Mouse (Mus musculus): ENCODE data around the gene Med15. TPM values are rescaled to one million over a fixed set of nuclear protein-coding genes. Genes with fewer than 3 reads are reported as not detected.
A peak's percentile ranks its signal among the peaks of the same experiment; 100 is the strongest.
"Not testable (repeated sequence)": the region's sequence is repeated elsewhere in the genome, so short reads cannot be mapped to it uniquely, and the experiment has no call there.

The Med15 gene
- polyA plus RNA-seq, 1 experiment from 2014 or later, result 47.9 TPM

DNA sequence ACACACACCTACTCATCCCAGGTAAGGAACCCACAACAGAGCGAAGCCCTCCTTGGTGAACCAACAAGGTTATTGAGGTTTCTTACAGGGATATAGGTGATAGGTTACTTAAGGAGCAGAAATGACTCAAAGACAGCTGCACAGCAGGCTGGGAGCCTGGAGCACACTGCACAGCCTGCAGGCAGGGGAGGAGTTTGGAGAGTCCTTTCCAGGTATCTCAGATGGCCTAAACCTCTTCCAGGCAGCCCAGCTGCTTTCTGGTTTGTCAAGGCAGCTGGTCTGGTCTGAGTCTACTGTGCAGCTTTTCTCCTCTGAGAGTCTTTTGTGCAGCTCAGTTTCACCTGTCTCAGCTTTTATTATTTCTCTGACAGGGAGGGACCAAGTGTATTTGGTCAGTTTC is 25.1 kb upstream of the Med15 start:
- Histone ChIP-seq H3K27ac (no peak overlapping the region), H3K4me1 (peaks cover 32% of the 10 kb centered on the region), H3K36me3 (no peaks in the 10 kb centered on the region; the same call in 1 of the 2 replicates), H3K9ac (no peak overlapping the region), H3K4me2 (no peak overlapping the region), H3K27me3 (no peaks in the 10 kb centered on the region), H3K4me3 (replicated peaks) (no peak overlapping the region), H3K9me3 (replicated peaks) (no peaks in the 10 kb centered on the region)
- no peak for ATAC-seq (replicated peaks; ENCODE audit: low FRiP score)
- WGBS, result 97% methylated on average over 1 of the region's 1 CpGs

GRCm38 (mm10) chr16:17753686-17754085 is 21.0 kb upstream of the Med15 start:
- ATAC-seq (replicated peaks; ENCODE audit: low FRiP score), result no peak
- no peak overlapping the region for H3K4me3 ChIP-seq (replicated peaks)
- no peaks in the 10 kb centered on the region for H3K27me3 ChIP-seq
- H3K4me1 ChIP-seq, result peaks cover 2% of the 10 kb centered on the region; the same call in 1 of the 2 replicates
- no peaks in the 10 kb centered on the region for H3K9me3 ChIP-seq (replicated peaks)
- H3K36me3 ChIP-seq, result no peaks in the 10 kb centered on the region
- 61% methylated on average over 1 of the region's 1 CpGs for WGBS
- H3K4me2 ChIP-seq, result no peak overlapping the region
- H3K27ac ChIP-seq, result no peak overlapping the region
- H3K9ac ChIP-seq, result no peak overlapping the region

DNA sequence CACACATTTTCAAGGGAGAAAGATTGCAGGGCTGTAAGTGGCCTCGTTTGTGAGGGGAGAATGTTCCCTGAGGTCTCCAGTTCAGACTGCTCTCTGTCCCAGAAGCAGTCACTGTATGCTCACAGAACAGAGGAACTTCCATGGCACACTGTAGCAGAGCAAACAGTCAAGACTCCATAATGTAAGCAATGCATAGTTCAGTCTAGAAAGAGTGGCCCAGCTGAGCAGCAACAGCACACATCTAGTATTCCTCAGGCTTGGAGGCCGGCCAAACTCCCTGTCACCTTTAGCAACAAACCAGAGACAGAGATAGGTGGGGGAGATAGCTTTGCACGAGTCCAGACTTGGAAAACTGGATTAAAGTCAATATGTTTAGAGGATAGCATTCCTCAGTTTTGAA is 20.3 kb upstream of the Med15 start:
- ATAC-seq (replicated peaks; ENCODE audit: low FRiP score), result no peak
- Histone ChIP-seq H3K27ac (no peak overlapping the region), H3K9ac (no peak overlapping the region), H3K4me1 (no peaks in the 10 kb centered on the region), H3K36me3 (no peaks in the 10 kb centered on the region), H3K4me2 (no peak overlapping the region), H3K27me3 (no peaks in the 10 kb centered on the region), H3K9me3 (replicated peaks) (no peaks in the 10 kb centered on the region), H3K4me3 (replicated peaks) (no peak overlapping the region)
- 27% methylated on average over 3 of the region's 3 CpGs for WGBS

DNA sequence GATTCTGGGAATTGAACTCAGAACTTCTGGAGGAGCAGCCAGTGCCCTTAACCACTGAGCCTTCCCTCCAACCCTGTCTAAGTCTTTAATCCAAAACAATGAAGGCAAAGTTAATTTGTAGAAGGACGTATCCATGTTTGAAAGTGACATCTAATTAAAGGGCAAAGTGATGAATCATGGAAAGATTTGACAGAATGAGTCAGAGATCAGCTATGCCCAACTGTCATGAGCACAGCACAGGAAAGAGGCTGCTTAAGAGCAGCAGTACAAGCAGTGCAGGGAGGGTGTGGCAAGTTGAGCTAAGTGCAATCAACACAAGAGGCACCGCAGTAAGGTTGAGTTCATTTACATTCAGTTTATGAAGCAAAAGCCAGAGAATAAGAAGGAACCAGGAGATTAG is 12.4 kb upstream of the Med15 start:
- Histone ChIP-seq H3K36me3 (no peaks in the 10 kb centered on the region), H3K9ac (no peak overlapping the region), H3K27ac (no peak overlapping the region), H3K4me3 (replicated peaks) (no peak overlapping the region), H3K4me1 (0 out of 2 replicates have a peak, but pooled peaks cover 3% of the 10 kb centered on the region), H3K4me2 (no peak overlapping the region), H3K27me3 (no peaks in the 10 kb centered on the region), H3K9me3 (replicated peaks) (no peaks in the 10 kb centered on the region; the same call in 1 of the 2 replicates)
- no peak for ATAC-seq (replicated peaks; ENCODE audit: low FRiP score)
- WGBS, result 78% methylated on average over 2 of the region's 2 CpGs

GRCm38 (mm10) chr16:17744536-17744935 is 11.8 kb upstream of the Med15 start:
- 12% methylated on average over 1 of the region's 1 CpGs for WGBS

DNA sequence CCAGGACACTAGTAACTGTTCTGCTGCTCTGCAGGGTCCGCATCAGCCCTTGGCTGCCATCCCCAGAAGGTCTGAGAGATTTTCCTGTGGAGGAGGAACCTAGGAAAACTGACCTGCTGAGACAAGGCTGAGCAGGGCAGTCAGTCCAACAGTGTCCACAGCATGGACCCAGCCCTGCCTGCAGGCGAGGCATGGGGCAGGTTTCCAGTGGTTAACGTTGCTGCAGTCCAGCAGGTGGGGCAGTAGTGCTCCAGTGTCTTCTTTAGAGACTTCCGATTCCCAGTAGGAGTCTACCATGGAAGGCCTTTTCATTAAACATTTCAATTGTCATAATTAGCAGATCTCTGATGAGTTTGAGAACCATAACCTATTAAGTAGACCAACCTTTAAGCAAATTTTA is 10.6 kb upstream of the Med15 start:
- Histone ChIP-seq H3K27ac (0 out of 2 replicates have a peak overlapping the region, but pooled peaks have one; percentile 5), H3K9ac (no peak overlapping the region), H3K4me2 (no peak overlapping the region), H3K4me1 (0 out of 2 replicates have a peak, but pooled peaks cover 3% of the 10 kb centered on the region), H3K9me3 (replicated peaks) (no peaks in the 10 kb centered on the region; the same call in 1 of the 2 replicates), H3K27me3 (no peaks in the 10 kb centered on the region), H3K36me3 (no peaks in the 10 kb centered on the region), H3K4me3 (replicated peaks) (no peak overlapping the region)
- no peak for ATAC-seq (replicated peaks; ENCODE audit: low FRiP score)
- 48% methylated on average over 4 of the region's 4 CpGs for WGBS

More at GRCm38 (mm10) chr16:17744536-17744935, 11.8 kb upstream of the Med15 start:
- no peak overlapping the region for H3K4me2 ChIP-seq
- no peaks in the 10 kb centered on the region for H3K36me3 ChIP-seq
- H3K27ac ChIP-seq, result no peak overlapping the region
- no peak overlapping the region for H3K4me3 ChIP-seq (replicated peaks)
- H3K9ac ChIP-seq, result no peak overlapping the region
- H3K27me3 ChIP-seq, result no peaks in the 10 kb centered on the region
- no peak for ATAC-seq (replicated peaks; ENCODE audit: low FRiP score)
- no peaks in the 10 kb centered on the region; the same call in 1 of the 2 replicates for H3K9me3 ChIP-seq (replicated peaks)
- 0 out of 2 replicates have a peak, but pooled peaks cover 3% of the 10 kb centered on the region for H3K4me1 ChIP-seq

GRCm38 (mm10) chr16:17742810-17743209 is 10.1 kb upstream of the Med15 start:
- Histone ChIP-seq H3K9me3 (replicated peaks) (no peaks in the 10 kb centered on the region; the same call in 1 of the 2 replicates), H3K27me3 (no peaks in the 10 kb centered on the region), H3K4me1 (0 out of 2 replicates have a peak, but pooled peaks cover 3% of the 10 kb centered on the region), H3K27ac (0 out of 2 replicates have a peak overlapping the region, but pooled peaks have one; percentile 5), H3K4me2 (no peak overlapping the region), H3K4me3 (replicated peaks) (no peak overlapping the region), H3K36me3 (no peaks in the 10 kb centered on the region), H3K9ac (no peak overlapping the region)
- ATAC-seq (replicated peaks; ENCODE audit: low FRiP score), result no peak
- 85% methylated on average over 1 of the region's 1 CpGs for WGBS

GRCm38 (mm10) chr16:17740080-17740479 is 7.4 kb upstream of the Med15 start:
- no peak overlapping the region for H3K4me3 ChIP-seq (replicated peaks)
- no peaks in the 10 kb centered on the region for H3K9me3 ChIP-seq (replicated peaks)
- WGBS, result 82% methylated on average over 4 of the region's 4 CpGs
- no peak for ATAC-seq (replicated peaks; ENCODE audit: low FRiP score)
- no peak overlapping the region for H3K9ac ChIP-seq
- H3K36me3 ChIP-seq, result no peaks in the 10 kb centered on the region
- no peak overlapping the region for H3K27ac ChIP-seq
- H3K27me3 ChIP-seq, result no peaks in the 10 kb centered on the region
- H3K4me2 ChIP-seq, result no peak overlapping the region
- 0 out of 2 replicates have a peak, but pooled peaks cover 3% of the 10 kb centered on the region for H3K4me1 ChIP-seq

GRCm38 (mm10) chr16:17736156-17736555 is 3.5 kb upstream of the Med15 start:
- no peak for ATAC-seq (replicated peaks; ENCODE audit: low FRiP score)
- Histone ChIP-seq H3K9ac (no peak overlapping the region), H3K36me3 (no peaks in the 10 kb centered on the region), H3K4me1 (no peaks in the 10 kb centered on the region), H3K27me3 (no peaks in the 10 kb centered on the region), H3K9me3 (replicated peaks) (no peaks in the 10 kb centered on the region), H3K27ac (no peak overlapping the region), H3K4me2 (no peak overlapping the region), H3K4me3 (replicated peaks) (no peak overlapping the region)
- WGBS, result 47% methylated on average over 4 of the region's 4 CpGs

DNA sequence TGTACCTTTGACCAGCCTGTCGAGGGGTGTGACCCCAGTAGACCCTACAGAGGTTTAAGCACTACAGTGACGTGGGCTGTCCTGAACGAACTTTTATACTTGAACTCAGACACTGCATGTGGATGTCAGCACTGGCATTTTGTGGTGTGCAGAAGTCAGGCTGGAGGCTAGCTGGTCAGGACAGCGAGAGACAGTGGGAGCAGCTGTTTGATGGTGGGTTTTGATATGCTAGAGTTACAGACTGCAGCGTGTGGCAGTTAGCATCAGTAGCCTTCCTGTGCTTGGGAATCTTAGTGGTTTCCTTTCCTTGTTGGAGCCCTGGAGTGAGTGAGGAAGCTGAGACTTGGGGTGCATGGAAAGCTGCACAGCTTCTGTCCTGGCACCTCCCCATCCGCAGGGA is 2.2 kb upstream of the Med15 start:
- H3K9ac ChIP-seq; H3K4me1 ChIP-seq; H3K4me3 ChIP-seq (replicated peaks); H3K9me3 ChIP-seq (replicated peaks); ATAC-seq (replicated peaks; ENCODE audit: low FRiP score); H3K36me3 ChIP-seq; H3K27me3 ChIP-seq; H3K4me2 ChIP-seq; H3K27ac ChIP-seq: not testable (repeated sequence)
- WGBS, result 78% methylated on average over 6 of the region's 6 CpGs

DNA sequence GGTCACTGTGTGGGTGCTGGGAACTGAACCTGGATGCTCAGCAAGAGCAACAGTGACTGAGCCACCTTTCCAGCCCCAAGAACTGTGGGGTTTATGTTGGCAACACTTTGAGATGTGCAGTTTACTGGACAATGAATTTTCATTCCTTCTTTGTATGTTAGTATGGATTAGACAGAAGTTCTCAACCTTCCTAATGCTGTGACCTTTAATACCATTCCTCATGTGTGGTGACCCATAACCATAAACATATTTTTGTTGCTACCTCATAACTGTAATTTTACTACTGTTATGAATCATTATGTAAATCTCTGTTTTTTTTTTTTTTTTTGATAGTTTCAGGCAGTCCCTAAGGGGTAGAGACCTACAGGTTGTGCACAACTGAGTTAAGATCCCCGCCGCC is 955 bp upstream of the Med15 start:
- Histone ChIP-seq H3K4me1 (no peaks in the 10 kb centered on the region), H3K36me3 (no peaks in the 10 kb centered on the region), H3K27me3 (no peaks in the 10 kb centered on the region), H3K27ac (no peak overlapping the region), H3K9me3 (replicated peaks) (no peaks in the 10 kb centered on the region), H3K9ac (no peak overlapping the region), H3K4me3 (replicated peaks) (peak overlapping the region; percentile 18; the same call in 1 of the 2 replicates), H3K4me2 (peak overlapping the region; percentile 53)
- 75% methylated on average over 2 of the region's 2 CpGs for WGBS
- no peak for ATAC-seq (replicated peaks; ENCODE audit: low FRiP score)

DNA sequence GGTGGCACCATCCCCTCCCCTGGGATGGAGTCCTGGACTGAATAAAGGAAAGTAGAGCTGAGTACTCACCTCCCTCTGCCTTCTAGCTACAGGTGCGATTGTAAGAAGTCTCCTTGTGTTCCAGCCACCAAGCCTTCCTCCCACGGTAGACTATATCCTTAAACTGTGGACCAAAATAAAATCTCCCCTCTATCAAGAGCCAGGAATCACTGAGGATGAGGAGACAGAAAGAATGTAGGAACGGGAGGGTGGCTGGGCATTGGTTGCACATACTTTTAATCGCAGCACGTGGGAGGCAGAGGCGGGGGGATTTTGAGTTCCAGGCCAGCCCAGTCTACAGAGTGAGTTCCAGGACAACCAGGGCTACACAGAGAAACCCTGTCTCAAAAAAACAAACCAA is 260 bp downstream of the Med15 start:
- Histone ChIP-seq H3K27ac (no peak overlapping the region), H3K27me3 (no peaks in the 10 kb centered on the region), H3K4me2 (no peak overlapping the region), H3K4me1 (peaks cover 4% of the 10 kb centered on the region; the same call in 1 of the 2 replicates), H3K9ac (no peak overlapping the region), H3K4me3 (replicated peaks) (no peak overlapping the region), H3K36me3 (no peaks in the 10 kb centered on the region), H3K9me3 (replicated peaks) (no peaks in the 10 kb centered on the region)
- 60% methylated on average over 6 of the region's 6 CpGs for WGBS
- no peak for ATAC-seq (replicated peaks; ENCODE audit: low FRiP score)

- no peak overlapping the region for H3K9ac ChIP-seq
- H3K4me2 ChIP-seq, result no peak overlapping the region
- no peak overlapping the region for H3K27ac ChIP-seq
- no peak for ATAC-seq (replicated peaks; ENCODE audit: low FRiP score)
- no peak overlapping the region for H3K4me3 ChIP-seq (replicated peaks)
- no peaks in the 10 kb centered on the region for H3K9me3 ChIP-seq (replicated peaks)
- H3K36me3 ChIP-seq, result no peaks in the 10 kb centered on the region
- H3K27me3 ChIP-seq, result no peaks in the 10 kb centered on the region
- peaks cover 5% of the 10 kb centered on the region; the same call in 1 of the 2 replicates for H3K4me1 ChIP-seq
- 41% methylated on average over 3 of the region's 3 CpGs for WGBS
Measured at GRCm38 (mm10) chr16:17732021-17732420, 670 bp downstream of the Med15 start.

Data from kidney, embryonic 15.5 days (tissue).